Mouse (Mus musculus) bone marrow macrophage, adult 2 months (primary cell): Measurements from ENCODE around the gene Gucy2d.
A peak's percentile ranks its signal among the peaks of the same experiment; 100 is the strongest.

Experiments used
- CTCF ChIP-seq: IDR thresholded peaks from 2 replicates; pipeline ENCODE4 v1.5.1; 2012; ENCODE audit warnings: low read depth, mild to moderate bottlenecking, low read length, moderate library complexity
- POLR2A ChIP-seq: IDR thresholded peaks from 2 replicates; pipeline ENCODE4 v1.6.1; 2012; ENCODE audit warnings: mild to moderate bottlenecking, low read depth, low read length, borderline replicate concordance

- TF ChIP-seq CTCF (peak; percentile 89), POLR2A (no peak)
These were observed 41.0 kb downstream of the Gucy2d start for GRCm38 (mm10) chr7:98481066-98481734.
